Comparison of ENCODE assay signal across 8 mouse cellular contexts in the genomic region with DNA sequence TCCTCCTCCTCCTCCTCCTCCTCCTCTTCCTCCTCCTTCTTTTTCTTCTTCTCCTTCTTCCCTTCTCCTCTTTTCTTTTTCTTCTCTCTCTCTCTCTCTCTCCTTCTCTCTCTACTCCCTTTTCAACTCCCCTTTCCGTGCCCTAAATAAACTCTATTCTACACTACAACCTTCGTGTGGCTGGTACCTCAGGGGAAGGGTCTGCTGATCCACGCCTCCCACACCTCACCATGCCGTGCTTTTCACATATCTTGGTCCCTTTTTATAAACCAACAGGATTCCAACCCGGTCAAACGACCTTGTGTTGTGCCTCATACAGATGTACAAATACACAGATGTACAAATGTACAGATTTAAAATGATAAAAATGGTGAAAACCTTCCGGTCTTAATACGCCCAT. TPM values are rescaled to one million over a fixed set of nuclear protein-coding genes. Genes with fewer than 3 reads are reported as not detected.
DNase-seq lines count a peak whose midpoint lies in the region; ATAC-seq and TF ChIP-seq lines count a peak whose summit lies in the region.

No protein-coding gene starts in this region.

- TF ChIP-seq CTCF in layer of hippocampus, adult 2 months (conservative IDR thresholded peaks at IDR 0.05) = no peak

- H3K36me3 ChIP-seq in embryonic facial prominence, embryonic 10.5 days (replicated peaks) = peaks cover 21% of the 10 kb centered on the region
- peaks cover 12% of the 10 kb centered on the region; the same call in 1 of the 2 replicates for H3K36me3 ChIP-seq in hindbrain, embryonic 15.5 days
- peaks cover 18% of the 10 kb centered on the region for H3K36me3 ChIP-seq in midbrain, embryonic 14.5 days (ENCODE audit: control insufficient read depth, insufficient read depth, low read length)

- no peak for DNase-seq in layer of hippocampus, adult 2 months (ENCODE audit: low spot score in 2 of 2)
- DNase-seq in layer of hippocampus, adult 11-12 months (ENCODE audit: low spot score) = no peak
- no peak for DNase-seq in embryonic facial prominence, embryonic 10.5 days (ENCODE audit: low spot score)
- DNase-seq in midbrain, embryonic 14.5 days = no peak
- no peak for DNase-seq in left cerebral cortex, postnatal 36 days (ENCODE audit: low spot score in 2 of 2)
- DNase-seq in adrenal gland, adult 2 months = no peak
- DNase-seq in layer of hippocampus, postnatal 10 days (ENCODE audit: low spot score in 2 of 2) = no peak

- peaks cover 63% of the 10 kb centered on the region for H3K4me1 ChIP-seq in embryonic facial prominence, embryonic 10.5 days
- peaks cover 32% of the 10 kb centered on the region for H3K4me1 ChIP-seq in hindbrain, embryonic 15.5 days (replicated peaks)
- H3K4me1 ChIP-seq in midbrain, embryonic 14.5 days (ENCODE audit: control insufficient read depth, insufficient read depth, low read length) = peaks cover 25% of the 10 kb centered on the region

- peaks cover 57% of the 10 kb centered on the region for H3K27me3 ChIP-seq in embryonic facial prominence, embryonic 10.5 days (replicated peaks; ENCODE audit: low read depth, poor library complexity, severe bottlenecking)
- H3K27me3 ChIP-seq in hindbrain, embryonic 15.5 days = peaks cover 45% of the 10 kb centered on the region
- peaks cover 49% of the 10 kb centered on the region for H3K27me3 ChIP-seq in midbrain, embryonic 14.5 days (ENCODE audit: control insufficient read depth, insufficient read depth, low read length)

- H3K4me2 ChIP-seq in hindbrain, embryonic 15.5 days = peak overlapping the region; percentile 91
- peak overlapping the region; percentile 72 for H3K4me2 ChIP-seq in midbrain, embryonic 14.5 days (ENCODE audit: low read length)

- ATAC-seq in hindbrain, embryonic 15.5 days (ENCODE audit: low FRiP score, low read depth) = no peak
- no peak for ATAC-seq in midbrain, embryonic 14.5 days (ENCODE audit: low FRiP score, low TSS enrichment)

- intact Hi-C loops in left cerebral cortex, postnatal 36 days (cut with DNase I) = no loop called here

- H3K27ac ChIP-seq in layer of hippocampus, adult 2 months = peak overlapping the region; percentile 73
- H3K27ac ChIP-seq in embryonic facial prominence, embryonic 10.5 days (replicated peaks) = peak overlapping the region; percentile 63; the same call in 1 of the 2 replicates
- no peak overlapping the region for H3K27ac ChIP-seq in hindbrain, embryonic 15.5 days (replicated peaks)
- no peak overlapping the region for H3K27ac ChIP-seq in midbrain, embryonic 14.5 days (replicated peaks; ENCODE audit: low read depth, low read length)

- H3K9me3 ChIP-seq in embryonic facial prominence, embryonic 10.5 days = no peaks in the 10 kb centered on the region
- H3K9me3 ChIP-seq in hindbrain, embryonic 15.5 days = no peaks in the 10 kb centered on the region
- no peaks in the 10 kb centered on the region for H3K9me3 ChIP-seq in midbrain, embryonic 14.5 days (ENCODE audit: control insufficient read depth, low read length)

- WGBS in embryonic facial prominence, embryonic 10.5 days = 22% methylated on average over 8 of the region's 8 CpGs
- 18% methylated on average over 8 of the region's 8 CpGs for WGBS in hindbrain, embryonic 15.5 days
- WGBS in midbrain, embryonic 14.5 days = 25% methylated on average over 8 of the region's 8 CpGs

- H3K9ac ChIP-seq in hindbrain, embryonic 15.5 days = peak overlapping the region; percentile 28; the same call in 1 of the 2 replicates
- H3K9ac ChIP-seq in midbrain, embryonic 14.5 days (replicated peaks; ENCODE audit: low read length) = no peak overlapping the region; the same call in 1 of the 2 replicates

- H3K4me3 ChIP-seq in layer of hippocampus, adult 2 months = peak overlapping the region; percentile 79
- H3K4me3 ChIP-seq in embryonic facial prominence, embryonic 10.5 days = peak overlapping the region; percentile 85
- H3K4me3 ChIP-seq in hindbrain, embryonic 15.5 days = peak overlapping the region; percentile 65
- peak overlapping the region; percentile 89 for H3K4me3 ChIP-seq in midbrain, embryonic 14.5 days (replicated peaks; ENCODE audit: low read depth, low read length)

RNA-seq across cellular contexts. Expression of a gene that starts 0.7 kb away (rescaled TPM):
- 10 to 100 TPM; 42.3 to 43.0 TPM for total RNA-seq in layer of hippocampus, adult 2 months (2021)
- 29.5 and 30.2 TPM in 2 replicates for polyA plus RNA-seq in embryonic facial prominence, embryonic 10.5 days (2016; fragmentation: Nextera tagmentation; extraction: Ambion mirVana)
- 18.3 and 22.2 TPM in 2 replicates for polyA plus RNA-seq in hindbrain, embryonic 15.5 days (2015; fragmentation: Nextera tagmentation; extraction: Ambion mirVana)
- 14.9 and 23.7 TPM in 2 replicates for polyA plus RNA-seq in midbrain, embryonic 14.5 days (2014; fragmentation: Nextera tagmentation; extraction: Ambion mirVana)
- 10 to 100 TPM; 45.9 to 47.8 TPM for total RNA-seq in left cerebral cortex, postnatal 36 days (2021)
- total RNA-seq in adrenal gland, adult 2 months (2021) = 10 to 100 TPM; 34.6 to 49.1 TPM
- 39.5 and 48.3 TPM in 2 replicates for polyA plus RNA-seq in adrenal gland, adult 2 months (2012; rRNA removed)
- total RNA-seq in layer of hippocampus, postnatal 10 days (2021) = 10 to 100 TPM; 27.9 to 33.9 TPM

RNA-seq across cellular contexts. Expression of a gene that starts 4.9 kb away (rescaled TPM):
- not detected for total RNA-seq in layer of hippocampus, adult 2 months (2021)
- 0.10 and 2.3 TPM in 2 replicates for polyA plus RNA-seq in embryonic facial prominence, embryonic 10.5 days (2016; fragmentation: Nextera tagmentation; extraction: Ambion mirVana)
- polyA plus RNA-seq in hindbrain, embryonic 15.5 days (2015; fragmentation: Nextera tagmentation; extraction: Ambion mirVana) = 0.47 and 3.0 TPM in 2 replicates
- polyA plus RNA-seq in midbrain, embryonic 14.5 days (2014; fragmentation: Nextera tagmentation; extraction: Ambion mirVana) = 0.39 and 1.2 TPM in 2 replicates
- under 1 TPM in 1 of 2 experiments, not detected in 1; 0.35 TPM for total RNA-seq in left cerebral cortex, postnatal 36 days (2021)
- total RNA-seq in adrenal gland, adult 2 months (2021) = not detected
- 0.30 TPM in 1 of 2 replicates, not detected in the other for polyA plus RNA-seq in adrenal gland, adult 2 months (2012; rRNA removed)
- not detected for total RNA-seq in layer of hippocampus, postnatal 10 days (2021)

RNA-seq across cellular contexts. Expression of a gene that starts 22.3 kb away (rescaled TPM):
- total RNA-seq in layer of hippocampus, adult 2 months (2021) = 1 to 10 TPM; 5.6 to 6.4 TPM
- polyA plus RNA-seq in embryonic facial prominence, embryonic 10.5 days (2016; fragmentation: Nextera tagmentation; extraction: Ambion mirVana) = 2.7 and 4.0 TPM in 2 replicates
- 18.4 and 21.7 TPM in 2 replicates for polyA plus RNA-seq in hindbrain, embryonic 15.5 days (2015; fragmentation: Nextera tagmentation; extraction: Ambion mirVana)
- polyA plus RNA-seq in midbrain, embryonic 14.5 days (2014; fragmentation: Nextera tagmentation; extraction: Ambion mirVana) = 14.0 and 15.2 TPM in 2 replicates
- total RNA-seq in left cerebral cortex, postnatal 36 days (2021) = 10 to 100 TPM; 28.0 to 31.2 TPM
- total RNA-seq in adrenal gland, adult 2 months (2021) = 1 to 10 TPM; 3.5 to 8.3 TPM
- 16.6 and 22.4 TPM in 2 replicates for polyA plus RNA-seq in adrenal gland, adult 2 months (2012; rRNA removed)
- total RNA-seq in layer of hippocampus, postnatal 10 days (2021) = 10 to 100 TPM; 21.4 to 23.1 TPM

RNA-seq across cellular contexts. Expression of a gene that starts 22.4 kb away (rescaled TPM):
- total RNA-seq in layer of hippocampus, adult 2 months (2021) = 1 to 10 TPM; 6.5 to 7.7 TPM
- polyA plus RNA-seq in embryonic facial prominence, embryonic 10.5 days (2016; fragmentation: Nextera tagmentation; extraction: Ambion mirVana) = 1.3 and 2.3 TPM in 2 replicates
- 8.6 and 8.8 TPM in 2 replicates for polyA plus RNA-seq in hindbrain, embryonic 15.5 days (2015; fragmentation: Nextera tagmentation; extraction: Ambion mirVana)
- polyA plus RNA-seq in midbrain, embryonic 14.5 days (2014; fragmentation: Nextera tagmentation; extraction: Ambion mirVana) = 4.2 and 6.9 TPM in 2 replicates
- 10 to 100 TPM; 10.2 to 17.0 TPM for total RNA-seq in left cerebral cortex, postnatal 36 days (2021)
- total RNA-seq in adrenal gland, adult 2 months (2021) = 1 to 10 TPM in 1 of 2 experiments, under 1 TPM in 1; 0.84 to 1.1 TPM
- 0.26 and 0.67 TPM in 2 replicates for polyA plus RNA-seq in adrenal gland, adult 2 months (2012; rRNA removed)
- 1 to 10 TPM; 3.1 to 4.0 TPM for total RNA-seq in layer of hippocampus, postnatal 10 days (2021)

RNA-seq across cellular contexts. Expression of a gene that starts 29.2 kb away (rescaled TPM):
- 100 to 1,000 TPM; 186 to 202 TPM for total RNA-seq in layer of hippocampus, adult 2 months (2021)
- 360 and 367 TPM in 2 replicates for polyA plus RNA-seq in embryonic facial prominence, embryonic 10.5 days (2016; fragmentation: Nextera tagmentation; extraction: Ambion mirVana)
- polyA plus RNA-seq in hindbrain, embryonic 15.5 days (2015; fragmentation: Nextera tagmentation; extraction: Ambion mirVana) = 135 and 176 TPM in 2 replicates
- polyA plus RNA-seq in midbrain, embryonic 14.5 days (2014; fragmentation: Nextera tagmentation; extraction: Ambion mirVana) = 165 and 174 TPM in 2 replicates
- 100 to 1,000 TPM; 161 to 162 TPM for total RNA-seq in left cerebral cortex, postnatal 36 days (2021)
- 100 to 1,000 TPM; 401 to 498 TPM for total RNA-seq in adrenal gland, adult 2 months (2021)
- polyA plus RNA-seq in adrenal gland, adult 2 months (2012; rRNA removed) = 12.3 and 12.5 TPM in 2 replicates
- 100 to 1,000 TPM; 283 to 319 TPM for total RNA-seq in layer of hippocampus, postnatal 10 days (2021)

Comparison
In these comparisons a context has a peak if more than half of its experiments do, and no peak if none do; other contexts are left out.
1. H3K27ac ChIP-seq: peak in layer of hippocampus, adult 2 months (single experiment) and embryonic facial prominence, embryonic 10.5 days (single experiment); none in hindbrain, embryonic 15.5 days (single experiment) and midbrain, embryonic 14.5 days (single experiment).
2. Peak in every context shown above with its lines, with median percentiles within 50 percentile points of each other: H3K4me3 ChIP-seq.